Mouse (Mus musculus): ENCODE results near the gene Fam198a. TPM values are rescaled to one million over a fixed set of nuclear protein-coding genes. Genes with fewer than 3 reads are reported as not detected.
A peak's percentile ranks its signal among the peaks of the same experiment; 100 is the strongest.

The Fam198a gene
- total and polyA plus RNA-seq, 3 experiments, result 0.12 to 0.26 TPM; not detected in 1

DNA sequence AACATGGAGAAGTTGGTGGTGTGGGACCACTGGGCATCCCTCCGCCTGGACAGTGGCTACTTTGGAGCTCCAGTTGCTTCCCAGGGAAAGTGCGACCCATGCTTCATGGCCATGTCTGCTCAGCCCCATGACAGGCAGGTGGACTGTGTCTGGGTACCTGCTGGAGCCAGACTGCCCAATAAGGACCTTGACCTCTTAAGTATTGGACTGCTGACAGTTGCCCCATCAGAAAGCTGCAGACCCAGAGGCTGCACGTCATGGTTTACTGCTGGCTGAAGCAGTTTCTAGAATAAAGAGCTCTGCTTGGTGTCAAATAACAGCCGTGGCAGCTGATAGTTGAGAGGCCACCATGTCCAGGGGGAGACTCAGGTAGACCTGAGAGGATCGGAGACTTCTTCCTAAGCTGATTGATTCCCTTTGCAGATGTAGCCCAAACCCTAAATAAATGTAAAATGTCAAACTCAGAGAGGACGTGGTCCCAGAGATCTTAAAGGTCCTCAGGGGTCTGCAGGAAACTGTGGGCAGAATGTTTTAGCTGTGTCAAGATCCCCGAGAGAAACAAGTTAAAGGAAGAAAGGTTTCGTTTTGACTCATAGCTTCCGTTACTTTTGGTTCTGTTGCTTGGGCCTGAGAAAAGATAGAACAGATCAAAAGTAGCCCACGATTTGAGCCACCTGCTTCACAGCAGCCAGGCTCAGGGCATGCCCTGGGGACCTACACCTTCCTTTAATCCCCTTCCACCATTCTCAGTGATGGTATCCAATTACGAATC, 24.0 kb upstream of the Fam198a start:
- peaks cover 0 to 2% of the 10 kb centered on the region in 2 experiments; a peak in 1 of 4 replicates for H3K27me3 ChIP-seq (ENCODE audit: control insufficient read depth in 1 of 2, insufficient read depth in 2 of 2, low read length in 2 of 2)
- DNase-seq (ENCODE audit: low read depth, low spot score), result no peak
- H3K9ac ChIP-seq (ENCODE audit: control insufficient read depth, low read depth, low read length, poor library complexity, severe bottlenecking), result no peak overlapping the region
- H3K27ac ChIP-seq (ENCODE audit: control insufficient read depth, low read depth, low read length), result no peak overlapping the region
- H3K36me3 ChIP-seq (ENCODE audit: control insufficient read depth in 1 of 2, insufficient read depth in 2 of 2, low read length in 2 of 2), result no peaks in the 10 kb centered on the region
- no peak for TF ChIP-seq GABPA (IDR thresholded peaks at IDR 0.05; ENCODE audit: low read depth, low read length)
- no peak for TF ChIP-seq ZC3H11A (IDR thresholded peaks at IDR 0.05; ENCODE audit: low read depth, low read length)
- TF ChIP-seq JUND (IDR thresholded peaks at IDR 0.05; ENCODE audit: low read depth, low read length), result no peak
- TF ChIP-seq MEF2A (IDR thresholded peaks at IDR 0.05; ENCODE audit: extremely low read depth, insufficient replicate concordance, low read depth, low read length, poor library complexity, severe bottlenecking), result no peak
- TF ChIP-seq ZKSCAN1 (IDR thresholded peaks at IDR 0.05; ENCODE audit: low read depth, low read length), result no peak
- TF ChIP-seq POLR2AphosphoS5 (IDR thresholded peaks at IDR 0.05; ENCODE audit: borderline replicate concordance, low read depth, low read length), result no peak
- no peaks in the 10 kb centered on the region for H3K79me2 ChIP-seq (ENCODE audit: control insufficient read depth, insufficient read depth, low read length, poor library complexity)
- no peaks in the 10 kb centered on the region for H3K4me1 ChIP-seq (ENCODE audit: control insufficient read depth in 1 of 2, insufficient read depth in 2 of 2, low read length in 2 of 2)
- no peaks in the 10 kb centered on the region for H3K9me3 ChIP-seq (replicated peaks; ENCODE audit: insufficient read depth, low read length)
- H3K4me3 ChIP-seq (ENCODE audit: control insufficient read depth in 1 of 2, insufficient read depth in 1 of 2, low read depth in 2 of 2, low read length in 2 of 2), result no peak overlapping the region

DNA sequence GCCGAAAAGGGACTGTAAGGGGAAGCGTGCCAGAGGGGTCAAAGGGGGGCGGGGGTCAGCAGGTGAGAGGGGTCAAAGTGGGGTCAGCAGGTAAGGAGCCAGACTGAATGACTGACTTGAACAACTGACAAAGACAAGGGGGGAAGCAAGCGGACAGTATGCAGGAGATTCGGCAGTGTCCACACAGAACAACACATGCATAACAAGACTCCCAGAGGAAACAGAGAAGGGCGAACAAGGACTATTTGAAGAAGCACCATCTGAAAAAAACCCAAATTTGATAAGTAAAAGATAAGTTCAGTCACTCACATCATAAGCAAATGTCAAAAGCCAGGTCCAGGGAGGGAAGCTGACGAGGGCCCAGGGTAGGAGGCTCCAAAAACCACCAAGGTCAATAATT, 23.1 kb upstream of the Fam198a start:
- TF ChIP-seq MYB (IDR thresholded peaks at IDR 0.05; ENCODE audit: low read depth, low read length), result no peak

DNA sequence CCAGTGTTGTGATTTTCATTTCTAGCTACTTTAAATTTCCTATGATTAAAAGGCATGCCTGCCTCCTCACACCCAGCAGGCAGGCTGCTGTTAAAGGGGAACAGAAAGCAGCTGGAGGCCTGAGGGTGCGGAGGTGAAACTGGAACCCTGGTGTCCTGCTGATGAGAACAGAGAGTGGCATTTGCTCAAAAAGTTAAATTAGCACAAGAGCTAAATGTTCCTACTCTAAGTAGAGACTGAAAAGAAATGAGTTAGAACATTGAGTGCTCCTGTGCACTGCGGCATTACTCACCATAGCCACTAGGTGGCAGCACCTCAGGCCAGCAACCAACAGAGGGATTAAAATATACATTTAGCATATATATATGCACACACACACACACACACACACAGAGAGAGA, 22.3 kb upstream of the Fam198a start:
- no peaks in the 10 kb centered on the region for H3K9me3 ChIP-seq (replicated peaks; ENCODE audit: insufficient read depth, low read length)
- DNase-seq (ENCODE audit: low read depth, low spot score), result peak; percentile 55
- TF ChIP-seq SMC3 (IDR thresholded peaks at IDR 0.05; ENCODE audit: low read depth, low read length) (peak; percentile 65), EP300 (IDR thresholded peaks at IDR 0.05; ENCODE audit: low read depth in 1 of 2, low read length in 2 of 2) (no peak), CTCF (IDR thresholded peaks at IDR 0.05 in 2 of 3, conservative IDR thresholded peaks at IDR 0.05 in 1 of 3; ENCODE audit: control insufficient read depth in 1 of 3, insufficient read depth in 1 of 3, low read depth in 2 of 3, low read length in 3 of 3, poor library complexity in 1 of 3, severe bottlenecking in 1 of 3) (peak; percentile 71 to 90 (median 86)), RAD21 (IDR thresholded peaks at IDR 0.05; ENCODE audit: low read depth, low read length) (peak; percentile 39), MYB (IDR thresholded peaks at IDR 0.05; ENCODE audit: low read depth, low read length) (no peak)
- H3K4me1 ChIP-seq (ENCODE audit: control insufficient read depth in 1 of 2, insufficient read depth in 2 of 2, low read length in 2 of 2), result no peaks in the 10 kb centered on the region
- H3K79me2 ChIP-seq (ENCODE audit: control insufficient read depth, insufficient read depth, low read length, poor library complexity), result no peaks in the 10 kb centered on the region
- H3K27me3 ChIP-seq (ENCODE audit: control insufficient read depth in 1 of 2, insufficient read depth in 2 of 2, low read length in 2 of 2), result peaks cover 0 to 2% of the 10 kb centered on the region in 2 experiments; a peak in 1 of 4 replicates
- H3K27ac ChIP-seq (ENCODE audit: control insufficient read depth, low read depth, low read length), result no peak overlapping the region
- H3K4me3 ChIP-seq (ENCODE audit: control insufficient read depth in 1 of 2, insufficient read depth in 1 of 2, low read depth in 2 of 2, low read length in 2 of 2), result no peak overlapping the region
- H3K9ac ChIP-seq (ENCODE audit: control insufficient read depth, low read depth, low read length, poor library complexity, severe bottlenecking), result no peak overlapping the region
- no peaks in the 10 kb centered on the region for H3K36me3 ChIP-seq (ENCODE audit: control insufficient read depth in 1 of 2, insufficient read depth in 2 of 2, low read length in 2 of 2)

More for the DNA sequence above, 23.1 kb upstream of the Fam198a start:
- Histone ChIP-seq H3K9me3 (replicated peaks; ENCODE audit: insufficient read depth, low read length) (no peaks in the 10 kb centered on the region), H3K27ac (ENCODE audit: control insufficient read depth, low read depth, low read length) (no peak overlapping the region), H3K36me3 (ENCODE audit: control insufficient read depth in 1 of 2, insufficient read depth in 2 of 2, low read length in 2 of 2) (no peaks in the 10 kb centered on the region), H3K9ac (ENCODE audit: control insufficient read depth, low read depth, low read length, poor library complexity, severe bottlenecking) (no peak overlapping the region), H3K79me2 (ENCODE audit: control insufficient read depth, insufficient read depth, low read length, poor library complexity) (no peaks in the 10 kb centered on the region), H3K27me3 (ENCODE audit: control insufficient read depth in 1 of 2, insufficient read depth in 2 of 2, low read length in 2 of 2) (peaks cover 0 to 2% of the 10 kb centered on the region in 2 experiments; a peak in 1 of 4 replicates), H3K4me3 (ENCODE audit: control insufficient read depth in 1 of 2, insufficient read depth in 1 of 2, low read depth in 2 of 2, low read length in 2 of 2) (no peak overlapping the region), H3K4me1 (ENCODE audit: control insufficient read depth in 1 of 2, insufficient read depth in 2 of 2, low read length in 2 of 2) (no peaks in the 10 kb centered on the region)
- DNase-seq (ENCODE audit: low read depth, low spot score), result no peak

Data from MEL (cell line).